ENCODE assay signal across 16 mouse cellular contexts in the genomic region with DNA sequence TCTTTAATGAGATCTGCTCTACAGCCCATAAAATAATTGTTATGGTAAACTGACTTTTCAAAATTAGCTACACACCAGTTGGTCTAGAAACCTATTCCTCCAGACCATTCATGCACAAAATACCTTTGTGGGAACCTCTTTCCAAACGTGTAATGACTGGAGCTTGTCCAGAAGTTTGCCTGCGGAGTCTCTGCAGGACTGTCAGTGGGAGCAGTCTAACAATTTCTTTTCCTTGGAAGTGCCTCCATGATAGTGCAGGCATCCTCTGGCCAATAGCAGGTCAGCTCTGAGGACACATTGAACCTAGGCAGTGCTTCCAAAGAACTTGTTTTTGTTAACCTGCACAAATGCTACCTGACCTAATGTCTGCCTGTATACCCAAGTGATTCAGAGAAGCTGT.
A peak's percentile ranks its signal among the peaks of the same experiment; 100 is the strongest.
DNase-seq lines count a peak whose midpoint lies in the region; ATAC-seq and TF ChIP-seq lines count a peak whose summit lies in the region.
"Had no signal": no experiment of that assay in that cellular context is flagged by ENCODE, and none has a peak within 500 bp of the region (broad histone marks: within the 10 kb centered on the region; RNA-seq: fewer than 3 reads in every experiment).

No protein-coding gene starts in this region.

- no peak for ATAC-seq in forebrain, postnatal 0 days
- peak; percentile 47; the same call in 1 of the 2 replicates for ATAC-seq in hindbrain, postnatal 0 days
- no peak for ATAC-seq in granulocyte monocyte progenitor cell, adult 5-6 weeks (replicated peaks; ENCODE audit: poor library complexity, severe bottlenecking)

- intact Hi-C loops in heart, postnatal 25 days (cut with DNase I), result no loop called here

- H3K27me3 ChIP-seq in forebrain, embryonic 10.5 days (ENCODE audit: poor library complexity, severe bottlenecking), result no peaks in the 10 kb centered on the region; the same call in 1 of the 2 replicates
- no peaks in the 10 kb centered on the region for H3K27me3 ChIP-seq in forebrain, postnatal 0 days (ENCODE audit: insufficient read depth, low read length)
- H3K27me3 ChIP-seq in hindbrain, postnatal 0 days (ENCODE audit: insufficient read depth, low read length), result no peaks in the 10 kb centered on the region
- H3K27me3 ChIP-seq: heart, embryonic 12.5 days; liver, embryonic 15.5 days had no signal

- no peak overlapping the region for H3K4me2 ChIP-seq in forebrain, postnatal 0 days (ENCODE audit: low read depth)
- no peak overlapping the region for H3K4me2 ChIP-seq in hindbrain, postnatal 0 days (ENCODE audit: low read depth, low read length)
- H3K4me2 ChIP-seq: heart, embryonic 12.5 days; liver, embryonic 15.5 days had no signal

- WGBS in forebrain, embryonic 10.5 days, result 19% methylated on average over 2 of the region's 2 CpGs
- 5% methylated on average over 2 of the region's 2 CpGs for WGBS in forebrain, postnatal 0 days
- 8% methylated on average over 2 of the region's 2 CpGs for WGBS in hindbrain, postnatal 0 days

- DNase-seq in forebrain, embryonic 10.5 days (ENCODE audit: extremely low spot score, low spot score), result peak; percentile 28
- DNase-seq in forebrain, postnatal 0 days, result no peak
- DNase-seq in cerebellum, adult 11-12 months, result peak; percentile 6
- DNase-seq in embryo, embryonic 9.5 days (ENCODE audit: extremely low spot score), result peak; percentile 1
- DNase-seq in hindbrain, postnatal 0 days (ENCODE audit: low spot score), result peak; percentile 42
- DNase-seq in lung, postnatal 4 days, result no peak
- no peak for DNase-seq in heart, postnatal 25 days (ENCODE audit: low spot score)
- DNase-seq: gastrocnemius, postnatal 14 days; layer of hippocampus, adult 9-11 months; right cerebral cortex, postnatal 25 days; thymus, postnatal 14 days had no signal

- no peak overlapping the region for H3K9ac ChIP-seq in forebrain, postnatal 0 days
- H3K9ac ChIP-seq in hindbrain, postnatal 0 days (replicated peaks; ENCODE audit: low read length), result no peak overlapping the region
- H3K9ac ChIP-seq: heart, embryonic 12.5 days; liver, embryonic 15.5 days had no signal

- H3K4me3 ChIP-seq in forebrain, embryonic 10.5 days, result no peak overlapping the region
- no peak overlapping the region for H3K4me3 ChIP-seq in forebrain, postnatal 0 days (ENCODE audit: low read depth, low read length)
- no peak overlapping the region for H3K4me3 ChIP-seq in hindbrain, postnatal 0 days (ENCODE audit: low read length)
- H3K4me3 ChIP-seq: heart, embryonic 12.5 days; liver, embryonic 15.5 days had no signal

- peak overlapping the region; percentile 48; the same call in 1 of the 2 replicates for H3K27ac ChIP-seq in forebrain, embryonic 10.5 days
- no peak overlapping the region for H3K27ac ChIP-seq in forebrain, postnatal 0 days (ENCODE audit: low read depth, low read length)
- H3K27ac ChIP-seq in hindbrain, postnatal 0 days, result no peak overlapping the region
- H3K27ac ChIP-seq: kidney, postnatal 0 days; liver, embryonic 15.5 days; macrophage had no signal

- peaks cover 12% of the 10 kb centered on the region for H3K4me1 ChIP-seq in forebrain, embryonic 10.5 days
- H3K4me1 ChIP-seq in forebrain, postnatal 0 days (ENCODE audit: insufficient read depth), result no peaks in the 10 kb centered on the region
- H3K4me1 ChIP-seq in hindbrain, postnatal 0 days (ENCODE audit: insufficient read depth, low read length), result no peaks in the 10 kb centered on the region
- H3K4me1 ChIP-seq: heart, embryonic 12.5 days; liver, embryonic 15.5 days had no signal

- TF ChIP-seq CTCF in forebrain, postnatal 0 days (IDR thresholded peaks at IDR 0.05; ENCODE audit: low read depth), result no peak
- TF ChIP-seq CTCF in hindbrain, postnatal 0 days (IDR thresholded peaks at IDR 0.05; ENCODE audit: low read depth), result no peak

- no peaks in the 10 kb centered on the region for H3K36me3 ChIP-seq in forebrain, embryonic 10.5 days (replicated peaks)
- H3K36me3 ChIP-seq in forebrain, postnatal 0 days (ENCODE audit: insufficient read depth), result no peaks in the 10 kb centered on the region
- H3K36me3 ChIP-seq in hindbrain, postnatal 0 days (ENCODE audit: insufficient read depth, low read length), result no peaks in the 10 kb centered on the region
- H3K36me3 ChIP-seq: heart, embryonic 12.5 days; liver, embryonic 15.5 days had no signal

- H3K9me3 ChIP-seq in forebrain, embryonic 10.5 days, result no peaks in the 10 kb centered on the region
- H3K9me3 ChIP-seq in forebrain, postnatal 0 days (ENCODE audit: low read length), result no peaks in the 10 kb centered on the region
- no peaks in the 10 kb centered on the region for H3K9me3 ChIP-seq in hindbrain, postnatal 0 days (ENCODE audit: low read length)
- H3K9me3 ChIP-seq: heart, embryonic 12.5 days; liver, embryonic 15.5 days had no signal

Comparison
In these comparisons a context has a peak if more than half of its experiments do, and no peak if none do; other contexts are left out.
1. DNase-seq: peak in forebrain, embryonic 10.5 days (single experiment), cerebellum, adult 11-12 months (single experiment), embryo, embryonic 9.5 days (single experiment) and hindbrain, postnatal 0 days (single experiment); none in forebrain, postnatal 0 days (single experiment), lung, postnatal 4 days (0 of 2) and heart, postnatal 25 days (single experiment).